Mouse (Mus musculus) sigmoid colon, adult 10 weeks (tissue): Measurements from ENCODE around the gene Lsm4. TPM values are rescaled to one million over a fixed set of nuclear protein-coding genes. Genes with fewer than 3 reads are reported as not detected.

Experiments
- polyA plus RNA-seq: library from polyadenylated mRNA; stranded (reverse); fragments of 350-450 nt; fragmentation: Illumina TruSeq; extraction: RNeasy Lipid Tissue Mini Kit (QIAGEN cat#74804); gene quantifications from one replicate; pipeline ENCODE4 v1.2.3, GENCODE M21; 2014; ENCODE audit warnings: low read depth, low replicate concordance

Gene Lsm4
- not detected for polyA plus RNA-seq

DNA sequence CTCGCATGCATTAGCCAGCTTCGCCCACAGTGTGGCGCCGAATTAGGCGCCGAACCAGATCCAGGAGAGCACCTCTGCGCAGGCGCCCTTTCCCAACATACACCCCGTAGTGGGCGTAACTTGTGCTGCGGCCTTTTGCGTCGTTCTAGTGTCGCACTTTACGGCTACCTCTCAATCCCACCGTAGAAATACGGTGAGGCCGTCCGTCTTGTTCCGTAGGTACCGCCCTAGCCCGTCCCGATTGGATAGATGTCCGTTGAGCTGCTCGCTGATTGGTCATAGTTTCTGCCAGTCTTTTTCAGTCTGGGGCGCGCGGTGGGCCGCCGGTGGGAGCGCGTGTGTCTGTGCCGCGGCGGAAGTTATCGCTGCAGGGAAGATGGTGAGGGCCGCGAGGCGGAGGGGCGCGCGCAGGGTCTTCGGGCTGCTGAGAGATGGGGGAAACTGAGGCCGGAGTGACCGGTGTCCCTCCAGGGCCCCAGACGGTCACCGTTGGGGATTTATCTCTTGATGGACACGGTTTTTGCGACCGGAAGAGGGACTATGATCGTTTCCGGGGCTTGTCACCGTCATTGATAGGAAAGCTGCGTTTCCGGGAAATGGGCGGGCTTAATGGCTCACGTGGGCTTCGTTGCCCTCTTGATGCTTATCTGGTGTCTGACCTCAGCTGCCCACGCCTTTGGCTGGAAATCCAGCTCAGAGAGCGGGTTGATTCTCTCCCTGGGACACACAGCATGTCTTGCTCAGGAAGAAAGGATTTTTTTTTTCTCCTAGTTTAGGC is at the start of gene Lsm4:
TSS of gene Lsm4 (plus strand) at position 170 of the 778 bp plus-strand sequence.

DNA sequence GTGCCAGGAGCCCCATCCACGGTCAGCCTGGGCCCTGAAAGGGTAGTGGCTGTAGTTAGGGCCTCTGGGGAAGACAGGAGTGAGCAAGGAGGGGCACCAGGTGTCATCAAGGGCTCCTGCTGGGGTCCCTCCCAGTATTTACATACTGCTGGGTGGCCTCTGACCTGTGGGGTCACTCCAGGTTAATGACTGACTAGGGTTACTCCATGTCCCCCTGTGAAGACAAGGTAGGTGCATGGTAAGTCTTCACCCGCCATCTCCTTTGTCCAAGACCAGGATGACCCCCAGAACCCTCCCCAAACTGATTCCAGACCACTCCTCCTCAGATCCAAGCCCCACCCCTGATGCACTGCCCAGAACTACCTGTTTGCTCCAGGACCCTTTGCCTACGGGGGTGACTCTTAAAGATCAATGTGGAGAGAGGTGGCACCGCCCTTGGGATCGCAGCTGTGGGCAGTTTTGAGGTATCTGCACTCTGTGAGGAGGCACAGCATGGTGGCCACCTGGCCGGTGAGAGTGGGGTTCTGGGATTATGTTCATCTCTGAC is 40.6 kb upstream of the Lsm4 start, which contains the start of gene Gdf15:
TSS of gene Gdf15 (minus strand) at position 111 of the 547 bp plus-strand sequence.

DNA sequence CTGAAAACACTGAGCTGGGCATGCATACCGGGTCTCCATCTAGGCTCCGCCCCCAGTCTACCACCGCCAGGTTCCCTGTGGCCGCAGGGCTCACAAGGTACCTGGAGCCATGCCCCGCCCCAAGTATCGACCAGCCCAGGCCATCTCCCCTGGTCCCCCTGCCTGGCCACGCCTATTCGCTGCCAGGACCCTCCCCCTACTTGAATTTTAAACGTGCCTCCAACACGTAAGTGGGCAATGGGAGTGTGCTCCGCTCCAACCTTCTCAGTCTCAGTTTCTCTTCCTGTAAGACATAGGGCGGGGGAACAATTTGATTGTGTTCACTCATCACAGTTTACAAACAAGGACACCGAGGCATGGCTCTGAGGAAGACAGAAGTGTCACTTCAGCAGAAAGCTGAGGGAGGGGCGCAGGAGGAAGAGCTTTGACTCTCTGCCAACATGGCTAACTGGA is 12.7 kb upstream of the Lsm4 start, which contains the start of gene Pgpep1:
TSS of gene Pgpep1 (minus strand) at position 116 of the 453 bp plus-strand sequence.

DNA sequence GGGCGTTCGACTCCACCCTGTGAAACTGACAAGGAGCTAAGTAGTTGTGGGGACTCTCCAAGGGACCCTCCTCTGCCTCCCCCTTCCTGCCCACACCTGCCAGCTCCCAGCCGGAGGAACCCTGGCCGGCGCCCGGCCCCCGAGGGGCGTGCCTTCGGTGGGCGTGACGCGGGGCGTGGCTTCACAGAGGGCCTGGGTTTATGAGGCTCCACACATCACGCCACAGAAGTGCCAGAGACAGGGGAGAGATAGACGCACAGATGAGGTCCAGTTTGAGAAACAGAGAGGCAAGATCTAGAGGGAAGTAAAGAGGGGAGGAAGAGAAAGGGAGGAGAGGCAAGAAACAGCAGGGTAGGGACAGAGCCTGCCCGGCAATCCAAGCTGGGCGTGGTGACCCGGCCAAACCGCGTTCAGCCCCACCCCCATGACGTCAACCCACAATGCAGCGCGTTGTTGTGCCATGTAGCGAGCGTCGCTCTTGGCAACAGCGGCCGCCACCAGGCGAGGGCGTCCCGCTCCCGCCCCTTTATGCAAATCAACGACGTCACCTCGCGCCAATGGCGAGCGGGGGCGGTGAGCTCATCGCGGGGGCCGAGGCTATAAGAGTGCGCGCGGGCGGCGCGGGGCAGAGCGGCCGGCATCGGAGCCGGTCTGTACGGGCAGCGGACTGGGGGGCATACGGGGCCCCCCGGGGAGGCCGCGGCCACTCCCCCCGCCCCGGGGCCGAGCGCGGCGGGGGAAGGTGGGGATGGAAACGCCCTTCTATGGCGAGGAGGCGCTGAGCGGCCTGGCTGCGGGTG is 25.5 kb downstream of the Lsm4 start, which contains the start of gene Jund:
TSS of gene Jund (plus strand) at position 640 of the 800 bp plus-strand sequence.

DNA sequence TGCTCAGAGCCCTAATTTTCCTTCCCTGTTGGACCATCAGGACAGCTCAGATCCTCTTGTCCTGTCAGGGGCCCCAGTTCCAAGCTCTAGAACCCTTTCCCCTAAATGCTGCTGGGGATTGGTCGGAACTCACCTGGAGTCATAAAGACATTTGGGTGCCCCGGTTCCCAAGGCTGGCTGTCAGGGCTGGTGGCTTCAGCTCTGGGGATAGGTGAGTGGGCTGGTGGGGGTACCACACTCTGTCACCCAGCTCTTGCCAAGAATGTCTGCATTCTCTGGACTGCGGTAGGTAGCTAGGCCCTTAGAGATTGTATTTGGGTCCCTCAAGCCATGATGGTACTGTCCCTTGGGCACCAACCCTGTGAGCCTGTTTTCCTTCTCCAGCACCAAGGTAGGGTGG is 30.2 kb downstream of the Lsm4 start, which contains the start of gene Iqcn:
TSS of gene Iqcn (plus strand) at position 171 of the 400 bp plus-strand sequence.

DNA sequence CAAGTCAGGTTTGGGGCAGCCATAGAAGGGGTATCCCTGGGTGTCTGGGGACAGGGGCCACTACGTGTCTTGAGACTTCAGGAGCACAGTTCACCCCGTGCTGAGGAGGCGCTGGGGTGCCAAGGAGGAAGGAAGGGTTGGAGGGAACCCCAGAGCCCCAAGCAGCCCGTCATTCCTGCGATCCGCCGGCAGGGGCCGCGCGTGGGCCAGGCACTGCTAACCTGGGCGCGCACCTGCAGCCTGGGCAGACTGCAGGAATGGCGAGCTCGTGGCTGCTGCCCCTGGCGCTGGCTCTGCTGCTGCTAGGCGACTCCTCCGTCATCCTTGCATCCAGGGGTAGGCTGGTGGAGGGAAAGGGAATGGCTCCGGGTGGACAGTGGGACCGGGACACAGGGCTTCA is 45.2 kb downstream of the Lsm4 start, which contains the start of gene Gm3336:
TSS of gene Gm3336 (plus strand) at position 247 of the 400 bp plus-strand sequence.

DNA sequence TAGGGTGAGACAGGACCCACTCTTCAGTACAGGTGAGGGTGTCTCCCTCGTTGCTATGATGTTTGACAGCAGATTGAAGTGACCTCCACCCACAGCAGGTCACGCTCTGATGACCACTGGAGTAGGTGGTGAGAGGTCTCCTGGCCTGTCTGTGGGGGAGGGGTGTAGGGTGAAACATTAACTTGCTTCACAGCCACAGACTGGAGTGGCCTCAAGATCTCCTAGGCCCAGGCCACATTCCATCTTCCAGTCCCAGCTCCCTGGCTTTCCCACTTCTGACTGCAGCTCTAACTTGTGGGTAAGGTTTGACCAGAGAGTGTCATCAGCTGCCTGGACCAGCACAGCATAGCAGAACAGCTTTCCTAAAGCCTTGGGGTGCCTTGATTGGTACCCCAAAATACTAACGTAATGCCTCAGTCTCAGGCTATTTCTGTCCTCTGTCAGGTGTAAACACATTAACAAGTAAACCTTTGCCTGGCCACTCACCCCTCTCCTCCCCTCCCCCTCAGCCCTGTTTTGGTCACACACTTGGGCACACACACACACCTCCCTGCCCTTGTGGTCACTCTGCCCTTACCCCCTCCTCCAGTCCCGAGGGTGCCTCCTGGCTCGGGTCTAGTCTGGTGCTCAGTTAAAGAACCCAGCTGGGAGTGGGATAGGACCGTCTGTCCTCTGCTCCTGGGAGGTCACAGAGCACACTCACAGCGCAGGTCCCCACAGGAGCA is 50.6 kb downstream of the Lsm4 start, which contains the start of gene Pde4c:
TSS of gene Pde4c (plus strand) at position 235 of the 725 bp plus-strand sequence.

Other genes starting within 250 kb of the Lsm4 start
- gene Crtc1, start 233.7 kb upstream of the Lsm4 start, polyA plus RNA-seq: 2.8 TPM
- 2.3 TPM for gene Klhl26, start 196.3 kb upstream of the Lsm4 start, polyA plus RNA-seq
- not detected for gene Tmem59l, start 185.9 kb upstream of the Lsm4 start, polyA plus RNA-seq
- not detected for gene Crlf1, start 180.1 kb upstream of the Lsm4 start, polyA plus RNA-seq
- 2.6 TPM for gene Rex1bd, start 166.5 kb upstream of the Lsm4 start, polyA plus RNA-seq
- gene Uba52, start 162.4 kb upstream of the Lsm4 start, polyA plus RNA-seq: 2.6 TPM
- gene Fkbp8, start 145.5 kb upstream of the Lsm4 start, polyA plus RNA-seq: 8.5 TPM
- 9.0 TPM for gene Kxd1, start 145.3 kb upstream of the Lsm4 start, polyA plus RNA-seq
- 0.98 TPM for gene Ell, start 133.8 kb upstream of the Lsm4 start, polyA plus RNA-seq
- gene Isyna1, start 78.9 kb upstream of the Lsm4 start, polyA plus RNA-seq: not detected
- not detected for gene Ssbp4, start 64.4 kb upstream of the Lsm4 start, polyA plus RNA-seq
- gene Lrrc25, start 57.1 kb upstream of the Lsm4 start, polyA plus RNA-seq: not detected
- not detected for gene Gdf15, start 40.8 kb upstream of the Lsm4 start, polyA plus RNA-seq
- 13.4 TPM for gene Pgpep1, start 12.9 kb upstream of the Lsm4 start, polyA plus RNA-seq
- 44.0 TPM for gene Jund, start 25.7 kb downstream of the Lsm4 start, polyA plus RNA-seq
- not detected for gene Iqcn, start 30.2 kb downstream of the Lsm4 start, polyA plus RNA-seq
- gene Gm3336, start 45.3 kb downstream of the Lsm4 start, polyA plus RNA-seq: 31.1 TPM
- 0.19 TPM for gene Pde4c, start 50.5 kb downstream of the Lsm4 start, polyA plus RNA-seq
- 1.7 TPM for gene Rab3a, start 81.4 kb downstream of the Lsm4 start, polyA plus RNA-seq
- gene Mpv17l2, start 87.7 kb downstream of the Lsm4 start, polyA plus RNA-seq: 1.7 TPM
- 1.5 TPM for gene Pik3r2, start 103.5 kb downstream of the Lsm4 start, polyA plus RNA-seq
- 1.9 TPM for gene Mast3, start 131.8 kb downstream of the Lsm4 start, polyA plus RNA-seq
- not detected for gene Il12rb1, start 135.2 kb downstream of the Lsm4 start, polyA plus RNA-seq
- 3.8 TPM for gene Arrdc2, start 166.5 kb downstream of the Lsm4 start, polyA plus RNA-seq
- gene Kcnn1, start 190.0 kb downstream of the Lsm4 start, polyA plus RNA-seq: not detected
- not detected for gene Ccdc124, start 200.7 kb downstream of the Lsm4 start, polyA plus RNA-seq
- gene Slc5a5, start 219.5 kb downstream of the Lsm4 start, polyA plus RNA-seq: not detected
- gene Rpl18a, start 224.2 kb downstream of the Lsm4 start, polyA plus RNA-seq: 55.6 TPM
- gene Map1s, start 232.7 kb downstream of the Lsm4 start, polyA plus RNA-seq: 1.5 TPM